Mouse (Mus musculus): ENCODE data around the gene Usp18. TPM values are rescaled to one million over a fixed set of nuclear protein-coding genes. Genes with fewer than 3 reads are reported as not detected.
A peak's percentile ranks its signal among the peaks of the same experiment; 100 is the strongest.

The Usp18 gene
- polyA plus RNA-seq, 1 experiment from 2014 or later, result 0.38 TPM

DNA sequence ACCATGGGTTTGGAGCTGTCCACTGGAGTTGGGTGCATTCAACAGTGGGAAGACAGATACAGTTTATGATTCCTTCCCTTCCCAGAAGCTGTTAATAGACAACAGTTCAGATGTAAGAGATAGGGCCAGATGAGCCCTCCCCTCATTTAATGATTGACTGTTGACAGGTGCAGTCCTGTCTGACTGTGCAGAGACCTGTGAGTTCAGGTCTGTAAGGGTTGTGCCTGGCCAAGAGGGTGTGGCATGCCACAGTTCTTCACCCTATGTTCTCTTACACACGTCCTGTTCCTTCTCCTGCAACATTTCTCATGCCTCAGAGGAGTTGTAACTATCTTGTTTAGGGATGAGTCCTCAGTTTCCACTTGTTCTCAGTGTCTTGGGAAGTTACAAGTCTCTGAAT lies 13.1 kb upstream of the Usp18 start:
- no peak for DNase-seq (ENCODE audit: low spot score)
- 63% methylated on average over 1 of the region's 1 CpGs for WGBS
- Histone ChIP-seq H3K27me3 (ENCODE audit: low read depth, poor library complexity, severe bottlenecking) (no peaks in the 10 kb centered on the region), H3K9me3 (replicated peaks) (no peaks in the 10 kb centered on the region), H3K4me1 (no peaks in the 10 kb centered on the region), H3K36me3 (no peaks in the 10 kb centered on the region), H3K4me3 (no peak overlapping the region), H3K27ac (replicated peaks) (no peak overlapping the region)

DNA sequence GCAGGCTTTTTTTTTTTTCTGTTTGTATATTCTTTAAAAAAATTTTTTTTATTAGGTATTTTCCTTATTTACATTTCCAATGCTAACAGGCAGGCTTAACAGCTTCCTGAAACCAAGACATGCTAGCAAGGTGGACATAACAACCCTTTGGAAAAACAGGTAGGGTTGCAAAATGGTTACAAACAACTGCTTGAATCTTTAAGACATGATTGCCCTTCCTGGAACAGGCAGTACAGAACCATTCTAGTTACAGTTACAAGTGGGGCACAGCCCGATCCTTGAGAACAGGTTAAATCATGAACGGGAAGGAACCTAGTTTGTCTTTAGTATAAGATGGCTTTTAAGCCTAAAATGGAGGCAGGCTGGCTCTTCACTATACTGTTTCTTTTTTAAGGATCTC lies 9.3 kb upstream of the Usp18 start:
- Histone ChIP-seq H3K9me3 (replicated peaks) (no peaks in the 10 kb centered on the region), H3K4me1 (no peaks in the 10 kb centered on the region), H3K36me3 (no peaks in the 10 kb centered on the region), H3K4me3 (no peak overlapping the region), H3K27me3 (ENCODE audit: low read depth, poor library complexity, severe bottlenecking) (no peaks in the 10 kb centered on the region), H3K27ac (replicated peaks) (no peak overlapping the region)
- WGBS, result 93% methylated on average over 2 of the region's 2 CpGs
- DNase-seq (ENCODE audit: low spot score), result no peak

DNA sequence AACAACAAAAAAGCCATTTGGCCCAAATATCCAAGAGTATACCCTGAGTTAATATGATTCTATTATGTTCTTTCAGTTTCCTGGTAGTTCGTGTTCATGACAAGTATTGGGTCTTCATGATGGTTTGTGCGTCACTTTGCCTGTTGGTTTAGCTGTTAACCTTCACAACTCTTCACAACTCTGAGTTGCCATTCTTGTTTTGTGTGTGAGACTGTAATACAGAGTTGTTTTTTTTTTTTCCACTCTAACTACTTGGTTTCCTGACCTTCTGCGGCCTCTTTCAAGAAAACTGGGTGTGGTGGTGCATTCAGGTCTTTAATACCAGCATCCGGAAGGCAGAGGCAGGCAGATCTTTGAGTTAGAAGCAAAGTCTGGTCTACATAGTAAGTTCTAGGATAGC lies 7.5 kb upstream of the Usp18 start:
- no peak overlapping the region for H3K27ac ChIP-seq (replicated peaks)
- no peaks in the 10 kb centered on the region for H3K4me1 ChIP-seq
- H3K4me3 ChIP-seq, result no peak overlapping the region
- no peaks in the 10 kb centered on the region for H3K36me3 ChIP-seq
- peaks cover 6% of the 10 kb centered on the region for H3K27me3 ChIP-seq (ENCODE audit: low read depth, poor library complexity, severe bottlenecking)
- 92% methylated on average over 4 of the region's 4 CpGs for WGBS
- no peak for DNase-seq (ENCODE audit: low spot score)
- H3K9me3 ChIP-seq (replicated peaks), result no peaks in the 10 kb centered on the region

DNA sequence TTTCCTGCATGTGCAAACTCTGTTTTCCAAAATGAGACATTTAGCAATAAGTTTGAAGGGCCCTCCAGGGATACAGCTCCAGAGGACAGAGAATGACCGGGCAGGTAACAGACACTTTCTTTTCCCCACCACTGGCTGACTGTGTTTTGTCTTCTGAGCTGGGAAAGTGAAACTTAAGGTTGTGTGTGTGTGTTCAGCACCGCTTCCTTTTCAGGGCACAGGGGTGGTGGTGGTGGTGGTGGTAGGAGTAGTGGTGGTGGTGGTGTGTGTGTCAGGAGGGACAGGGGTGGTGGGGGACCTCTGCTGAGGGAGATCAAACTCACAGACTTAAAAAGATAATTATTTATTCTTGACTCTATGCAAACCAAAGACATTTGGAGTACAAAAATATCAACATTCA lies 3.9 kb upstream of the Usp18 start:
- WGBS, result 83% methylated on average over 2 of the region's 2 CpGs

DNA sequence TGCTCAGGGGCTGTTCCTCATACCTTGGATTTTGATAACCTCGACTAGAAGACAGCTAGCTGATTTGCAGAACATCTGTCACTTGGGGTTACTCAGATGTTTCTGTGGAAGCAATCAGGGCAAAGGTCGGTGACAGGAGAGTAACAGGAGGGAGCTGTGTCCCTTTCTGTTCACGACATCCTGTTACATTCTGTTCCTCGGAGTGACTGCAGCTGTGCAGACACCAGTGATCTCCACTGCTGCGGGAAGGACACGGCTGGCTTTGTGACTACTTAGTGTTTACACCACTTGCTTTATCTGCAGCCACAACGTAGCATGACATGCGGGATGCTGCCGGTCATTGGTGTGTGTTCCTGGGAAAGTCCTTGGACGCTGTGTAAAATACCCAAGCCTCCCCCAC lies 2.5 kb upstream of the Usp18 start:
- no peaks in the 10 kb centered on the region for H3K9me3 ChIP-seq (replicated peaks)
- no peaks in the 10 kb centered on the region for H3K36me3 ChIP-seq
- 77% methylated on average over 10 of the region's 10 CpGs for WGBS
- no peak overlapping the region for H3K27ac ChIP-seq (replicated peaks)
- H3K27me3 ChIP-seq (ENCODE audit: low read depth, poor library complexity, severe bottlenecking), result peaks cover 47% of the 10 kb centered on the region
- no peak for DNase-seq (ENCODE audit: low spot score)
- no peak overlapping the region for H3K4me3 ChIP-seq
- H3K4me1 ChIP-seq, result no peaks in the 10 kb centered on the region; the same call in 1 of the 2 replicates

More for the DNA sequence above, 3.9 kb upstream of the Usp18 start:
- no peak overlapping the region for H3K4me3 ChIP-seq
- no peaks in the 10 kb centered on the region; the same call in 1 of the 2 replicates for H3K4me1 ChIP-seq
- DNase-seq (ENCODE audit: low spot score), result no peak
- no peaks in the 10 kb centered on the region for H3K36me3 ChIP-seq
- no peak overlapping the region for H3K27ac ChIP-seq (replicated peaks)
- H3K27me3 ChIP-seq (ENCODE audit: low read depth, poor library complexity, severe bottlenecking), result peaks cover 35% of the 10 kb centered on the region
- no peaks in the 10 kb centered on the region for H3K9me3 ChIP-seq (replicated peaks)

GRCm38 (mm10) chr6:121246037-121246361 lies 293 bp downstream of the Usp18 start:
- peak overlapping the region; percentile 61 for H3K4me3 ChIP-seq
- H3K36me3 ChIP-seq, result no peaks in the 10 kb centered on the region
- DNase-seq (ENCODE audit: low spot score), result no peak
- no peak overlapping the region for H3K27ac ChIP-seq (replicated peaks)
- H3K4me1 ChIP-seq, result peaks cover 3% of the 10 kb centered on the region
- WGBS, result 20% methylated on average over 4 of the region's 4 CpGs
- peaks cover 47% of the 10 kb centered on the region for H3K27me3 ChIP-seq (ENCODE audit: low read depth, poor library complexity, severe bottlenecking)
- H3K9me3 ChIP-seq (replicated peaks), result no peaks in the 10 kb centered on the region

DNA sequence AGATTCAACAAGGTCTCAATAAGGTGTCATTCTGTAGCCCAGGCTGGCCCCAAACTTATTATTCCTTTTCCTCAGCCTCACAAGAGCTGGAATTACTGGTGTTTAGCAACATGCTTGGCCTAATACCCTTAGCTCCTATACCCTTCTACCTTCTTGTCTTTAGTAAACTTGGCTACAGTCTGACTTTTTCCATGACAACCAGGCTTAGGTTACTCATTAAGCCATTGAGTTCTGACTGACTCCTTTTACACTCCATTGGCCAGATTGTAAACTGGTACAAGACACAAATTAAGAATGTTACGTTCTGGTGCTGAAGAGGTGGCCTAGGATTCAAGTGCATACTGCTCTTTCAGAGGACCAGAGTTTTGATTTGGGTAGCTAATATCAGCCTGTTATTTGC lies 4.7 kb downstream of the Usp18 start:
- no peak overlapping the region for H3K4me3 ChIP-seq
- H3K27me3 ChIP-seq (ENCODE audit: low read depth, poor library complexity, severe bottlenecking), result peaks cover 22% of the 10 kb centered on the region
- H3K36me3 ChIP-seq, result no peaks in the 10 kb centered on the region
- peaks cover 3% of the 10 kb centered on the region for H3K4me1 ChIP-seq
- no peak overlapping the region for H3K27ac ChIP-seq (replicated peaks)
- DNase-seq (ENCODE audit: low spot score), result no peak
- WGBS, result 78% methylated on average over 1 of the region's 1 CpGs
- H3K9me3 ChIP-seq (replicated peaks), result no peaks in the 10 kb centered on the region

DNA sequence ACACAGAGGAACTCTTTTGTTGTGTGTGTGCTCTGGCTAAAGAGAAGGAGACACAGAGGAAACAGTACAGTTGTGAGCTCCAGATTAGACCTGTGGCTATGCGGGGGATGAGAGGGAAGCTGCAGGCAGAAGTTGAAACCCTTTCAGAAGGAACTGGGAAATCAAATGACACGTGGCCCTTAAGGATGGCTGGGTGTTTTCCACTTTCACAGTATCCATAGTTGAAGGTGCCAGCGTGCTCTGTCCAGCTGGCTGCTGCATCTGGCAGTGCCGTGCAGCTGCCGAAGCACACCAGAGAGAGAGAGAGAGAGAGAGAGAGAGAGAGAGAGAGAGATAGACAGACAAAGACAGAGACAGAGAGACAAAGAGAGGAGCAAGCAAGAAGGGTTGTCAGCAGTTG lies 5.5 kb downstream of the Usp18 start:
- 76% methylated on average over 5 of the region's 5 CpGs for WGBS

GRCm38 (mm10) chr6:121260548-121260947 lies 14.8 kb downstream of the Usp18 start:
- 37% methylated on average over 9 of the region's 9 CpGs for WGBS
- DNase-seq (ENCODE audit: low spot score), result peak; percentile 53

More for the DNA sequence above, 5.5 kb downstream of the Usp18 start:
- no peak overlapping the region for H3K27ac ChIP-seq (replicated peaks)
- no peaks in the 10 kb centered on the region for H3K9me3 ChIP-seq (replicated peaks)
- no peaks in the 10 kb centered on the region for H3K36me3 ChIP-seq
- no peak overlapping the region for H3K4me3 ChIP-seq
- H3K27me3 ChIP-seq (ENCODE audit: low read depth, poor library complexity, severe bottlenecking), result peaks cover 18% of the 10 kb centered on the region
- H3K4me1 ChIP-seq, result peaks cover 3% of the 10 kb centered on the region
- DNase-seq (ENCODE audit: low spot score), result no peak

GRCm38 (mm10) chr6:121261233-121261632 lies 15.5 kb downstream of the Usp18 start:
- 85% methylated on average over 8 of the region's 8 CpGs for WGBS
- no peak for DNase-seq (ENCODE audit: low spot score)
- H3K9me3 ChIP-seq (replicated peaks), result 0 out of 2 replicates have a peak, but pooled peaks cover 3% of the 10 kb centered on the region

More at GRCm38 (mm10) chr6:121260548-121260947, 14.8 kb downstream of the Usp18 start:
- H3K4me3 ChIP-seq, result no peak overlapping the region
- H3K36me3 ChIP-seq, result no peaks in the 10 kb centered on the region
- no peak overlapping the region for H3K27ac ChIP-seq (replicated peaks)
- no peaks in the 10 kb centered on the region for H3K4me1 ChIP-seq
- H3K27me3 ChIP-seq (ENCODE audit: low read depth, poor library complexity, severe bottlenecking), result no peaks in the 10 kb centered on the region
- 0 out of 2 replicates have a peak, but pooled peaks cover 3% of the 10 kb centered on the region for H3K9me3 ChIP-seq (replicated peaks)

DNA sequence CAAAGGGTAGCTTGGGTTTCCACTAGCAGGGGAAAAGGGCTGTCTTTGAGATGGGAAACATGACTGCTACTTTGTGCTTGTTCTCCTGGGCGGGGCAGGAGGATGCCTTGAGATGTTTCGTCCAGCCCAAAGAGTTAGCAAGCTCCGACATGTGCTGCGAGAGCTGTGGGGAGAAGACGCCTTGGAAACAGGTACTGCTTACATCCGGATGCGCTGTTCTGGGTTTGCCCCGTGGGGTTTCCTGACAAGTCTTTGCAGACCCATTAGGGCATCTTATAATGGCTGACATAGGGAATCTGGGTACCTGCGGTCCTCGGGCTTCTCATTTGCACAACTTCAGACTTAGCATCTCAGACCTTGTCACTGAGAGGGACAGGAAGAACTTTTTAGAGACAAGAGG lies 16.3 kb downstream of the Usp18 start:
- H3K27ac ChIP-seq (replicated peaks), result no peak overlapping the region
- no peak for DNase-seq (ENCODE audit: low spot score)
- 0 out of 2 replicates have a peak, but pooled peaks cover 3% of the 10 kb centered on the region for H3K9me3 ChIP-seq (replicated peaks)
- H3K4me1 ChIP-seq, result no peaks in the 10 kb centered on the region
- H3K4me3 ChIP-seq, result no peak overlapping the region
- 94% methylated on average over 10 of the region's 10 CpGs for WGBS
- H3K36me3 ChIP-seq, result no peaks in the 10 kb centered on the region
- no peaks in the 10 kb centered on the region for H3K27me3 ChIP-seq (ENCODE audit: low read depth, poor library complexity, severe bottlenecking)

More at GRCm38 (mm10) chr6:121261233-121261632, 15.5 kb downstream of the Usp18 start:
- Histone ChIP-seq H3K27me3 (ENCODE audit: low read depth, poor library complexity, severe bottlenecking) (no peaks in the 10 kb centered on the region), H3K36me3 (no peaks in the 10 kb centered on the region), H3K4me3 (no peak overlapping the region), H3K27ac (replicated peaks) (no peak overlapping the region), H3K4me1 (no peaks in the 10 kb centered on the region)

- no peak overlapping the region for H3K4me3 ChIP-seq
- WGBS, result 95% methylated on average over 11 of the region's 11 CpGs
- no peak overlapping the region for H3K27ac ChIP-seq (replicated peaks)
Observed at GRCm38 (mm10) chr6:121262496-121262895, 16.8 kb downstream of the Usp18 start.

GRCm38 (mm10) chr6:121270156-121270555 lies 24.4 kb downstream of the Usp18 start:
- Histone ChIP-seq H3K27ac (replicated peaks) (no peak overlapping the region), H3K27me3 (ENCODE audit: low read depth, poor library complexity, severe bottlenecking) (no peaks in the 10 kb centered on the region), H3K4me1 (peaks cover 10% of the 10 kb centered on the region; the same call in 1 of the 2 replicates), H3K36me3 (no peaks in the 10 kb centered on the region), H3K4me3 (no peak overlapping the region), H3K9me3 (replicated peaks) (no peaks in the 10 kb centered on the region)
- 83% methylated on average over 6 of the region's 6 CpGs for WGBS
- DNase-seq (ENCODE audit: low spot score), result no peak

More at GRCm38 (mm10) chr6:121262496-121262895, 16.8 kb downstream of the Usp18 start:
- 0 out of 2 replicates have a peak, but pooled peaks cover 2% of the 10 kb centered on the region for H3K9me3 ChIP-seq (replicated peaks)
- H3K27me3 ChIP-seq (ENCODE audit: low read depth, poor library complexity, severe bottlenecking), result no peaks in the 10 kb centered on the region
- no peaks in the 10 kb centered on the region for H3K36me3 ChIP-seq
- no peak for DNase-seq (ENCODE audit: low spot score)
- no peaks in the 10 kb centered on the region for H3K4me1 ChIP-seq

GRCm38 (mm10) chr6:121271707-121272074 lies 26.0 kb downstream of the Usp18 start:
- WGBS, result 11% methylated on average over 4 of the region's 4 CpGs
- Histone ChIP-seq H3K4me1 (peaks cover 10% of the 10 kb centered on the region; the same call in 1 of the 2 replicates), H3K27ac (replicated peaks) (no peak overlapping the region), H3K36me3 (no peaks in the 10 kb centered on the region), H3K27me3 (ENCODE audit: low read depth, poor library complexity, severe bottlenecking) (no peaks in the 10 kb centered on the region), H3K4me3 (peak overlapping the region; percentile 53; the same call in 1 of the 2 replicates), H3K9me3 (replicated peaks) (no peaks in the 10 kb centered on the region)
- no peak for DNase-seq (ENCODE audit: low spot score)
